Mouse (Mus musculus): ENCODE measurements around the gene Phkb.

Phkb gene

GRCm38 (mm10) chr8:85937343-85937742 lies 96.6 kb downstream of the Phkb start:
- no peak for DNase-seq (ENCODE audit: inconsistent age in 2 of 2, low spot score in 1 of 2)

- DNase-seq (ENCODE audit: inconsistent age in 2 of 2, low spot score in 1 of 2), result peak in 1 of 2 experiments; percentile 26
Measured at GRCm38 (mm10) chr8:85944820-85945219, 104.1 kb downstream of the Phkb start.

- DNase-seq (ENCODE audit: inconsistent age in 2 of 2, low spot score in 1 of 2), result peak in 1 of 2 experiments; percentile 27
Measured at GRCm38 (mm10) chr8:85958391-85958790, 117.6 kb downstream of the Phkb start.

- no peak for DNase-seq (ENCODE audit: inconsistent age in 2 of 2, low spot score in 1 of 2)
Measured at GRCm38 (mm10) chr8:85959880-85960279, 119.1 kb downstream of the Phkb start.

- no peak for DNase-seq (ENCODE audit: inconsistent age in 2 of 2, low spot score in 1 of 2)
Measured at GRCm38 (mm10) chr8:85977588-85978077, 136.9 kb downstream of the Phkb start.

GRCm38 (mm10) chr8:85992911-85993310 lies 152.2 kb downstream of the Phkb start:
- no peak for DNase-seq (ENCODE audit: inconsistent age in 2 of 2, low spot score in 1 of 2)

- no peak for DNase-seq (ENCODE audit: inconsistent age in 2 of 2, low spot score in 1 of 2)
Measured at GRCm38 (mm10) chr8:85993661-85994060, 152.9 kb downstream of the Phkb start.

GRCm38 (mm10) chr8:85995971-85996370 lies 155.2 kb downstream of the Phkb start:
- no peak for DNase-seq (ENCODE audit: inconsistent age in 2 of 2, low spot score in 1 of 2)

- no peak for DNase-seq (ENCODE audit: inconsistent age in 2 of 2, low spot score in 1 of 2)
Measured at GRCm38 (mm10) chr8:86006485-86006884, 165.7 kb downstream of the Phkb start.

- no peak for DNase-seq (ENCODE audit: inconsistent age in 2 of 2, low spot score in 1 of 2)
Measured at GRCm38 (mm10) chr8:86016806-86017205, 176.0 kb downstream of the Phkb start.

- no peak for DNase-seq (ENCODE audit: inconsistent age in 2 of 2, low spot score in 1 of 2)
Measured at GRCm38 (mm10) chr8:86028646-86029312, 188.0 kb downstream of the Phkb start.

- no peak for DNase-seq (ENCODE audit: inconsistent age in 2 of 2, low spot score in 1 of 2)
Measured at GRCm38 (mm10) chr8:86029451-86029850, 188.7 kb downstream of the Phkb start.

GRCm38 (mm10) chr8:86034662-86035365 lies 194.1 kb downstream of the Phkb start:
- no peak for DNase-seq (ENCODE audit: inconsistent age in 2 of 2, low spot score in 1 of 2)

- no peak for DNase-seq (ENCODE audit: inconsistent age in 2 of 2, low spot score in 1 of 2)
Measured at GRCm38 (mm10) chr8:86035371-86035770, 194.6 kb downstream of the Phkb start.

- no peak for DNase-seq (ENCODE audit: inconsistent age in 2 of 2, low spot score in 1 of 2)
Measured at GRCm38 (mm10) chr8:86038462-86038861, 197.7 kb downstream of the Phkb start.

- DNase-seq (ENCODE audit: inconsistent age in 2 of 2, low spot score in 1 of 2), result no peak
Measured at GRCm38 (mm10) chr8:86042049-86042448, 201.3 kb downstream of the Phkb start.

- no peak for DNase-seq (ENCODE audit: inconsistent age in 2 of 2, low spot score in 1 of 2)
Measured at GRCm38 (mm10) chr8:86050882-86051281, 210.1 kb downstream of the Phkb start.

GRCm38 (mm10) chr8:86052003-86052402 lies 211.2 kb downstream of the Phkb start:
- no peak for DNase-seq (ENCODE audit: inconsistent age in 2 of 2, low spot score in 1 of 2)

GRCm38 (mm10) chr8:86058618-86059017 lies 217.9 kb downstream of the Phkb start:
- no peak for DNase-seq (ENCODE audit: inconsistent age in 2 of 2, low spot score in 1 of 2)

- no peak for DNase-seq (ENCODE audit: inconsistent age in 2 of 2, low spot score in 1 of 2)
Measured at GRCm38 (mm10) chr8:86059130-86059529, 218.4 kb downstream of the Phkb start.

GRCm38 (mm10) chr8:86063411-86063810 lies 222.7 kb downstream of the Phkb start:
- no peak for DNase-seq (ENCODE audit: inconsistent age in 2 of 2, low spot score in 1 of 2)

- no peak for DNase-seq (ENCODE audit: inconsistent age in 2 of 2, low spot score in 1 of 2)
Measured at GRCm38 (mm10) chr8:86079433-86079832, 238.7 kb downstream of the Phkb start.
